Mouse (Mus musculus) E14TG2a.4 (cell line): ENCODE measurements at regions not wholly inside any gene's neighbourhood (a gene's known extent, or its start where the extent isn't known, plus 50 kb on each side); places are given as distances from the start of the nearest gene placed in this dataset.

Experiments used
- H3K27me3 ChIP-seq: 2 replicates; pipeline ENCODE4 v1.6.1; 2014; ENCODE audit warnings: low read length, control low read depth; ENCODE audit not compliant: insufficient read depth
- H3K36me3 ChIP-seq: 2 replicates; pipeline ENCODE4 v1.6.1; 2014; ENCODE audit warnings: low read length, control low read depth; ENCODE audit not compliant: insufficient read depth
- H3K4me1 ChIP-seq: replicated peaks from 2 replicates; pipeline ENCODE4 v1.6.1; 2014; ENCODE audit warnings: low read depth, low read length, control low read depth
- H3K4me3 ChIP-seq: replicated peaks from 2 replicates; pipeline ENCODE4 v1.5.1; 2014; ENCODE audit warnings: mild to moderate bottlenecking, low read length
- H3K9me3 ChIP-seq: 2 replicates; pipeline ENCODE4 v1.6.1; 2014; ENCODE audit warnings: low read length, control low read depth
- CTCF ChIP-seq: conservative IDR thresholded peaks from 2 replicates; pipeline ENCODE4 v1.5.1; 2014; ENCODE audit warnings: low read length
- NANOG ChIP-seq: IDR thresholded peaks from 2 replicates; pipeline ENCODE4 v1.6.1; 2014; ENCODE audit warnings: borderline replicate concordance, low read length, mixed read lengths
- POU5F1 ChIP-seq: IDR thresholded peaks from 2 replicates; pipeline ENCODE4 v1.6.1; 2014; ENCODE audit warnings: low read length, borderline replicate concordance

DNA sequence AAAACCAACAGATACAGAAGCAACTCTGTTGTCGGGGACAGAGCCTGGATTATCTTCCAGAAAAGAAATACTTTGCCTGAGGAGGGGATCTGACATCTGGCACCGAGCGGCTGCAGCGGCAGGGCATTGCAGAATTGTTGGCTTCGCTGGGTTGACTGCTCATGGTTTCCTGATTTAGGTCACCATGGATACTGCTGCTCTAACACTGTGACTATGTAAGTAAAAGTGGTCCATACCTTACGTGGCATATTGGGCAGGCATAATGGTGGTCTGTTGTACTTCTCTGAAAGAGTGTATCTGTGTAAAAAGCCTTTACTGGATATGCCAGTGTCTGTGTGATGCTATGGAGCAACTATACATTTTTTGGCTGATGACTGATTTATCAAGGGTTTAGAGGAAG, 295.4 kb downstream of the Klf5 start:
- Histone ChIP-seq H3K4me1 (no peaks in the 10 kb centered on the region), H3K27me3 (peaks cover 6% of the 10 kb centered on the region; the same call in 1 of the 2 replicates), H3K9me3 (no peaks in the 10 kb centered on the region), H3K4me3 (no peak overlapping the region), H3K36me3 (no peaks in the 10 kb centered on the region)
- no peak for TF ChIP-seq POU5F1
- no peak for TF ChIP-seq NANOG
- no peak for TF ChIP-seq CTCF

DNA sequence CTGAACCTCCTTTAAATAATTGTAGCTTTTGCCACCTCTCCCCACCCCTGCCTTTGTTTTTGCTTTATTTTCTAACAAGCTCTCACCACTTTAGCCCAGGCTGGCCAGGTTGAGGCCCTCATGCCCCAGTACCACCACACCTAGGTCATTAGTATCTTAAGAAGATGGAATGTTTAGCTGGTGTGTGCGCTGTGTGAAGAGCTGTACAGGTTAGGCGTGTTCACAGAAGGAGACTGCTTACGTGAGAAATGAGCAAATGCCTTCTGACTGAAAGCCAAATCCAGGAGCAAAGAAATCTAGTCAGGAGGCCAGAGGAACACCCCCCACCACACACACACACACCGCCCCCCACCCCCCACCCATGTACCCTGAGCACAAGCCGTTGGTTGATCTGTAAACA, 303.4 kb downstream of the Klf5 start:
- H3K4me3 ChIP-seq: no peak overlapping the region
- TF ChIP-seq NANOG (no peak), CTCF (no peak), POU5F1 (no peak)
- H3K9me3 ChIP-seq: no peaks in the 10 kb centered on the region
- H3K4me1 ChIP-seq: no peaks in the 10 kb centered on the region
- no peaks in the 10 kb centered on the region for H3K36me3 ChIP-seq
- H3K27me3 ChIP-seq: no peaks in the 10 kb centered on the region

DNA sequence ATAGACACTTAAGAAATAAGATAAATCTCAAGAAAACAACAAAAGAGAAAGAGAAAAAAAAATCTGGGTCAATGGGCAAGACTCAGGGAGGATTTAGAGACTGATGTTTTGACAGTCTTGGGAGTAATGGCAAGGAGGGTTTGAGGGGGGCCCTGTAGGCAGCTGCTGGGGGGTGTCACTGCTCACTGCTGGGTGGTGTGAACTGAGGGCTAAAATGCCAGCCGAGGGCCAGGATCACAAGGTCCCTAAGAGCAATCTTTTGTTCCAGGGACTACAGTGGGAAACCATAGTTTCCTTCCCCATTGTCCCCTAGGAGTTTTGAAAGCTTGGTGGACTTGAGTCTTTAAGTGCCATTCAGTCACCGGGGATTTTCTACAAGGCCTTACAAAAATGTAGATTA, 304.8 kb downstream of the Klf5 start:
- Histone ChIP-seq H3K4me3 (no peak overlapping the region), H3K4me1 (no peaks in the 10 kb centered on the region), H3K36me3 (no peaks in the 10 kb centered on the region), H3K9me3 (no peaks in the 10 kb centered on the region), H3K27me3 (no peaks in the 10 kb centered on the region)
- TF ChIP-seq CTCF (no peak), POU5F1 (no peak), NANOG (no peak)

DNA sequence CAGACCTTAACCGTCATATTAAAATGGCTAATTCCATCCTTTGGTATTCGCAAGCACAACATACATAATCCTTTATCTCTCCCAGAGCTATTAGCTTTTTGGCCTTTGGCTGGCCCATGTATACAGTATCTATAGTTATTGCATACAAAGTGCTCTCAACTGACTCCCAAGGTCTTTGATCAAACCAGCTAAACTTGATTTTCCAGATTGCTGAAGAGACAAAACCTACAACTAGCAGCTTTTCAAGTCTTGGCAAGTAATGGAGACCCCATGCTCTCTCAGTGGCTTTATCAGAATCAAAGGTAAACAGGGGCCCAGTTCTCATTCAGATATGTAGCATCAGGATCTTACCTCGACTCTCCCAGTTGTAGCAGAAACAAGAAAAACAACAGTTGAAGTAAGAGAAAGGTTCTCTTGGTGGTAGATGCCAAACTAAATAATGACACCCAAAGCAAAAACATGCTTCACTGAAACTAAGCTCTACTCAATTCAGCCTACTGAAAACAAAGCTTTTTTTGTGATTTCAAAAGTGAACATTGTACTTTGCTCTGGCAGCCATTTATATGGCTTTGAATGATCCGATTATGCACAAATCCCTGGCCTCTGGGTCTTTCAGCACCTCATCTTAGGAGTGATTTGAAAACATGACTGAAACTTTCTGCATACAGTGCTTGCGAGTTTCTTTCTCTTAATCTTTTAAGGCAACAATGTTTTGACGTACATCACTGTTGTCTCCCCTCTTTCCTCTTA, 307.0 kb downstream of the Klf5 start:
- TF ChIP-seq CTCF (no peak), NANOG (no peak), POU5F1 (no peak)
- H3K36me3 ChIP-seq: no peaks in the 10 kb centered on the region
- H3K4me1 ChIP-seq: no peaks in the 10 kb centered on the region
- H3K9me3 ChIP-seq: no peaks in the 10 kb centered on the region
- no peak overlapping the region for H3K4me3 ChIP-seq
- no peaks in the 10 kb centered on the region for H3K27me3 ChIP-seq

DNA sequence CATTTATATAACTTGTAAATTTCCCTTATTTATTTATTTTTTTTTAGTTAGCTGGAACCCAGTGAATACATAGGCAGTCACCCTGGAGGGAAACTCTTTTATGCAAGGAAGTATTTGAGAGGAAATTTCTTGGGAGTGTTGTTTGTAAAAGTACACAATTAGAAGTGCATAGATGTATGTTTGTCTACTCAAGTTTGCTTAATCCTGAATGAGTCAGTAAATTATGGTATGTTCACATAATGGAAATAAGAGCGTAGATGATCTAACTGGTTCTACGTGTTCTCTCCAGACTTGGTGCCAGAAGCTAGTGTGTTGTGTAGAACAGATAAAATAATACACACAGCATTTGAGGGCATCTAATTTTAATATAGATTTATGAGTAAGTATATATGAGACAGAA, 310.5 kb downstream of the Klf5 start:
- Histone ChIP-seq H3K27me3 (no peaks in the 10 kb centered on the region), H3K9me3 (no peaks in the 10 kb centered on the region), H3K4me1 (no peaks in the 10 kb centered on the region), H3K4me3 (no peak overlapping the region), H3K36me3 (no peaks in the 10 kb centered on the region)
- TF ChIP-seq CTCF: no peak
- no peak for TF ChIP-seq POU5F1
- TF ChIP-seq NANOG: no peak

DNA sequence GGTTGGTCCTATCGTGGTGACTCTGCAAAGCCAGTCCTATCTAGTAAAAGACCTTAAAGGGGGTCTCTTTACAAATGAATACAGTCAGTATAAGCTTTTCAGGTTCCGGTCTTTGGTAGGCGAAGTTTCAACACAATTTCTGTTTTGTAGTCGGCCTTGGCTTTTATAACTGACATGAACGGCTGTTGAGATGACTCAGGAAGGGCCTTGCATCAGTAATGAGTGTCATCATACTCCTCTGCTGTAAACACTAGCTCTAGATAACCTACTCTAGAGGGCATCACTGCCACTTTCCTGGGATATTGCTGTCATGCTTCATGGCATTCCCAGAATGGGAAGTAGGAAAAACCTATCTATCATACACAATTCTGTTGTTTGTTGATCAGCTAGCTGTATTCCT, 312.9 kb downstream of the Klf5 start:
- H3K9me3 ChIP-seq: no peaks in the 10 kb centered on the region
- no peak overlapping the region for H3K4me3 ChIP-seq
- no peaks in the 10 kb centered on the region for H3K36me3 ChIP-seq
- no peak for TF ChIP-seq NANOG
- no peak for TF ChIP-seq POU5F1
- no peak for TF ChIP-seq CTCF
- no peaks in the 10 kb centered on the region for H3K27me3 ChIP-seq
- H3K4me1 ChIP-seq: no peaks in the 10 kb centered on the region

DNA sequence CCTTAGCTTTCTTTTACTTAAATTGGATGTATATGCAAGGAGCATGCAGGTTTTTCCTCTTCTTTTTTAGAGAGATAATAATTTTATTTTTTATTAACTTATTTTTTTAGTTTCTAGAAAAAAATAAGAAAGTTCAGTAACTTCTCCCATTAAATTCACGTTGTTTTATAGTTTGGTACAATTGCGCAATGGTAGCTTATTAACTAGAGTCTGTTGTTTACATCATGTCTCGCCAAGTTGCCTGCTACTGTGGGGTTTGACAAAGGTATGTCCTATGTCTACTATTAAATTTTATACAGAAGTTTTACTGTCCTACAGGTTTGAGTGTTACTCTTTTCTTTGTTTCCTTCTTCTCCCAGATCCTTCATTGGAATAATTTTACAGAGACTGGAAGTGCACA, 313.6 kb downstream of the Klf5 start:
- Histone ChIP-seq H3K9me3 (no peaks in the 10 kb centered on the region), H3K36me3 (no peaks in the 10 kb centered on the region), H3K4me3 (no peak overlapping the region), H3K4me1 (no peaks in the 10 kb centered on the region), H3K27me3 (no peaks in the 10 kb centered on the region)
- TF ChIP-seq NANOG (no peak), POU5F1 (no peak), CTCF (no peak)

DNA sequence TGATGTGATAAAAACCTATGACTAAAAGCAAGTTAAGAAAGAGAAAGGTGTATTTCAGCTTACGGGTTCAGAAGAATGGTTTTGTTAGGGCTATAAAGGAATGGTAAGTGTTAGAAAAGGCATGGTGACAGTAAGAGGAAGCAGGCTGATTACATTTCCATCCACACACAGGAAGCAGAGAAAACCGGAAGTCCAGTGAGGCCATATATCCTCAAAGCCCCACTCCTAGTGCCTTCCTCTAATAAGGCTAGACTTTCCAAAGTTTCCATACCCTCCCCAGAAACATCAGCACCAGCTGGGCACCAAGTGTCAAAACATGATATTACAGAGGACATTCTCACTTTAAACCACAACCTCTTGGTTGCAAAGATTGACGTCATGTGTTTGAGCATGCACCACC, 316.3 kb downstream of the Klf5 start:
- TF ChIP-seq NANOG (no peak), POU5F1 (no peak), CTCF (no peak)
- Histone ChIP-seq H3K27me3 (no peaks in the 10 kb centered on the region), H3K4me3 (no peak overlapping the region), H3K9me3 (no peaks in the 10 kb centered on the region), H3K36me3 (no peaks in the 10 kb centered on the region), H3K4me1 (no peaks in the 10 kb centered on the region)
